Mouse (Mus musculus): ENCODE data around the gene B3gat3.

Gene B3gat3

GRCm38 (mm10) chr19:8897865-8898495 lies 22.2 kb upstream of the B3gat3 start, which contains the start of gene Ganab:
Gene Ganab, plus strand, starts transcription at chr19:8898071.
- DNase-seq (ENCODE audit: low spot score): peak; percentile 89

DNA sequence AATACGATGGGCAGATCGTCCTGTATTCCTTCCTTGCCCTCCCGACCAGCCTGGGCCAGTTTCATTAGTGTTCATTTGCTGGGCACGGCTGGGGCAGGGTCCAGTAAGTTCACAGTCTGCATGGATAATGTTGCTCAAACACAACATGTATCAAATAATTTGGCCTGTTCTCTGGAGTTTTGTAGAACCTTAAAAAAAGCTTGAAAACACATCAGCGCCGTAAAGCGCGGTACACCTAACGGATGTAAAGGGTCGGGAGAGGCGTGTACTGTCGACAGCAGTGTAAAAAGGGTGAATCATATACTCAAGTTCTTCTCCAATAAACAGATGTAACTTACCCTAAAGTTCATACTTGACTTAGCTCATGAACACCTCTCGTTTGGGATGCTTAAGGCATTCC lies 21.6 kb upstream of the B3gat3 start:
- DNase-seq (ENCODE audit: low spot score): no peak

GRCm38 (mm10) chr19:8899079-8899478 lies 21.1 kb upstream of the B3gat3 start:
- no peak for DNase-seq (ENCODE audit: low spot score)

DNA sequence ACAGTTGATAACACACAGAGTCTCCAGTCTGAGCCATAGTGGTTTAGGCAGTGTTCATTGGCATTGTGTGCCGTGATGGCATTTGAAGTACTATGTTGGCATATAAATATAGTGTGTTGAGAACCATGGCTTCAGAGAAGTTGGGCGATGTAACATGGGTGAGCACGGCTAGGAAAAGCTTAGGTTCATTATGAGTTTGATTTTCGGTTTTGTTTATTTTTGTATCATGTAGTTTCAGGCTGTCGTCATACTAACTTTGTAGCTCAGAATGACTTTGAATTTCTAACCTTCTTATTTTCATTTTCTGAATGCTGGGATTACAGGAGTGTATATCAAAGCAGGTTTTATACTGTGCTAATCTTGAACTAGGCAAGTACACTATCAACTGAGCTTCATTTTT lies 16.8 kb upstream of the B3gat3 start:
- DNase-seq (ENCODE audit: low spot score): no peak

DNA sequence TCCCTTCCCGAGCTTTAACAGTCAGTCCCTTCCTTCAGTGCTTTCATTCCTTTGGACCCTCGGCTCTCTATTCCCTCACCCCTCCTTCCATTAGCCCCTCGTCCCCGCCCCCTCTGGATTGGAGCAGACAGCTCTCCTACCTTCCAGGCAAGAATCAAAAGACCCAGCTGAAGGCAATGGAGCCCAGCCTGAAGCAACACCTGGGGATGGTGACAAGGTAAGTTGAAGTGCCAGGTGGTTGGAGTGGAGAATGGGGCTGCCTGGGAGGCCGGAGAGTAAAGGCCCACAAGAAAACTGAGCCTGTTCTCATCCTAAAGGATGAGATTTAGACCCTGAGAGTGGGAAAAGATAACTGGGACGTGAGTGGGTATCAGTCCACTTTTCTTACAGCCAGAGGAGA lies 11.6 kb upstream of the B3gat3 start:
- no peak for DNase-seq (ENCODE audit: low spot score)

- DNase-seq (ENCODE audit: low spot score): no peak
Observed at GRCm38 (mm10) chr19:8911810-8912209, 8.4 kb upstream of the B3gat3 start.

GRCm38 (mm10) chr19:8914212-8914611 lies 6.0 kb upstream of the B3gat3 start:
- no peak for DNase-seq (ENCODE audit: low spot score)

DNA sequence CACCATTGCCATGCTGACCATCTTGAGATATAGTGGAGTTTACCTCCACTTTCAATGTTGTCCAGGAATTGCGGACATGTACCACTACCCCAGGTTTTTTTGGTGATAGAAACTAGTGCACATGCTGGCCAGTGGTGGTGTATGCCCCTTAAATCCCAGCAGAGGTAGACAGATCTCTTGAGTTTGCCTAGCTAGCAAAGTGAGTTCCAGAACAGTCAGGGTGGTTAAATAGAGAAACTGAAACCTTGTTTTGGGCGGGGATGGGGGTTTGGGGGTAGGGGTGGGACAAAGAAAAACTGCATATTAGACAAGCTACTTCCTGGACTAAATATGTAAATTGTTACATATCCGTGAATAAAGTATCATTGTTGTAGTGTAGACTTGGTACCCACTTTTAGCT lies 1.2 kb upstream of the B3gat3 start:
- DNase-seq (ENCODE audit: low spot score): no peak

- no peak for DNase-seq (ENCODE audit: low spot score)
Observed at GRCm38 (mm10) chr19:8919684-8920072, 496 bp upstream of the B3gat3 start.

GRCm38 (mm10) chr19:8920836-8921291 lies 690 bp downstream of the B3gat3 start:
- no peak for DNase-seq (ENCODE audit: low spot score)

DNA sequence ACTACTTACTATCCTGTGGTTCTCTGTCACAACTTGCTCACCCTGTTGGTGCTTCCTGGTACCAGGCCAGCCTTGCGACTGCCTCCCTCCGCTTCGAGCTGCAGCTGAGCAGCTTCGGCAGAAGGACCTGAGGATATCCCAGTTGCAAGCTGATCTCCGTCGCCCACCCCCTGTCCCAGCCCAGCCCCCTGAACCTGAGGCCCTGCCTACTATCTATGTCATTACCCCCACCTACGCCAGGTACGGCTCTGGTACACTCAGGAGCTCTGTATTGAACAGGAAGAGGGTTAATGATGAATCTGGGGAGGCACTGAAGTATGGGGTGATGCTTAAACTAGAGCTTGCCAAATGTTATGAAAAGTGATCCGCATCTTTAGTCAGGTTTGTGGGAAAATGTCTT lies 1.6 kb downstream of the B3gat3 start:
- no peak for DNase-seq (ENCODE audit: low spot score)

DNA sequence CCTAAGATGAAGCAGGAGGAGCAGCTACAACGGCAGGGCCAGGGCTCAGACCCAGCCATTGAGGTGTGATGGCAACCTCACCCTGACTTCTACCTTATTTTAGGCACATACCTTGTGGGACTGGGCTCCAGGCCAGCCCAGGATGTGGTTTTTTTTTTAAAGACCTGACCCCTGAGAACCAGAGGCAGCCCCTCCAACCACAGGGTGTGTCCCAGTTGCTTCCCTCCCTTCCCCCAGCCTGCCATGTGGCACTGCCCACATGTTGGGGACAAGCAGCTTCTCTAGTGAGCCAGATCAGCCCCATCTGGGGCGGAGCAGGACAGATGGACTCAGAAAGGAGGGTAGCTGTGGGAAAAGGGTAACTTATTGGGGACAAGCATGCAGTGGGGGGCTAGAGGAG lies 6.6 kb downstream of the B3gat3 start:
- no peak for DNase-seq (ENCODE audit: low spot score)

DNA sequence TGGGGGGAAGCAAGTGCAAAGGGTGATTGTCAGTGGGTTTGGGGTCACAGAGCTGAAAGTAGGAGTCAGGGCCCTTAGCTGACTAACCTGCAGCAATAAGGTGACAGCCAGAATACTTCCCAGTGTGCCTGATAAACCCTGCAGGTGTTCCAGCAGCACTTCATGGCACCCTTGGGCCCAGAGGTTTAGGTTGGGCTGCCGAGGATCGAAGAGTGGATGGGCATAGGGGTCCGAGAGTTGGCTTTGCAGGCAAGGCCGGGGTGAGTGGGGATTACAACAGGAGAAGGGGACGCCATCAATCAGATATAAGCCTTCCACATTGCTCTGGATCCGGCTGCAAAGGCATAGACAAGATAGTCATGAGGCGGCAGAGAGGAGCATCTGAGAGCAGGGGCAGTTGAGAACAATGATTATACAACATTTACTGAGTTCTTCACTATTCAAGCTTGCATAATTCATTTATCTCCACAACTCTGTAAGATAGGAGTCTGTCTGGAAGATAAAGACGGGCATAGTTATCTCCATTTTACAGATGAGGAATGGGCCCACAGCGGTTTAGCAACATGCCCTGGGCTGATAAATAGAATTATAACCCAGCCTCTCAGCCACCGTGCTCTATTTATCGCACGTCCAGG lies 7.8 kb downstream of the B3gat3 start:
- DNase-seq (ENCODE audit: low spot score): no peak

DNA sequence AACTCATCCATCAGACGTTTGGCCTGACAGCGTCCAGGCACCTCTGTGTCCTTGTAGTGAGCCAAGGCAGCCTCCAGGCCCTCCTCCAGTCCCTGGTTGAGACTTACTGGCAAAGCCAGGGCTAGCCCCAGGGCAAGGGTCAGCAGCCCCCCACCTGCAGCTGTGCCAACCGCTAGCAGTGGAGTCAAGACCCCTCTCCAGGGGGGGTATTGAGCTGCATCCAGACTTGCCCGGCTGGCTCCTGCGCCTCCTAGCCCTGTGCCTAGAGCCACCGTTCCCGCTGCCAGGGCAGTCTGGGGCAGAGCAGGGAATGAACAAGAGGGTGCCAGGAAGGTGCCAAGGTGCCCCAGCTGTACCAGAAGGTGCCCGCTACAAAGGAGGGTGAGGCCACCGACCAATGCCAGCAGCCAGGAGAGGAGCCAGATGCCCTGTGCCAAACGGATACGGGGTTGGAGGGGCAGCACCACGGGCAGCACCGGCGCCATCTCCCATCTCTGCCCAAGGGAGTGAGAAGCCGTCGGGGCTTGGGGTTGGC lies 8.6 kb downstream of the B3gat3 start:
- DNase-seq (ENCODE audit: low spot score): no peak

DNA sequence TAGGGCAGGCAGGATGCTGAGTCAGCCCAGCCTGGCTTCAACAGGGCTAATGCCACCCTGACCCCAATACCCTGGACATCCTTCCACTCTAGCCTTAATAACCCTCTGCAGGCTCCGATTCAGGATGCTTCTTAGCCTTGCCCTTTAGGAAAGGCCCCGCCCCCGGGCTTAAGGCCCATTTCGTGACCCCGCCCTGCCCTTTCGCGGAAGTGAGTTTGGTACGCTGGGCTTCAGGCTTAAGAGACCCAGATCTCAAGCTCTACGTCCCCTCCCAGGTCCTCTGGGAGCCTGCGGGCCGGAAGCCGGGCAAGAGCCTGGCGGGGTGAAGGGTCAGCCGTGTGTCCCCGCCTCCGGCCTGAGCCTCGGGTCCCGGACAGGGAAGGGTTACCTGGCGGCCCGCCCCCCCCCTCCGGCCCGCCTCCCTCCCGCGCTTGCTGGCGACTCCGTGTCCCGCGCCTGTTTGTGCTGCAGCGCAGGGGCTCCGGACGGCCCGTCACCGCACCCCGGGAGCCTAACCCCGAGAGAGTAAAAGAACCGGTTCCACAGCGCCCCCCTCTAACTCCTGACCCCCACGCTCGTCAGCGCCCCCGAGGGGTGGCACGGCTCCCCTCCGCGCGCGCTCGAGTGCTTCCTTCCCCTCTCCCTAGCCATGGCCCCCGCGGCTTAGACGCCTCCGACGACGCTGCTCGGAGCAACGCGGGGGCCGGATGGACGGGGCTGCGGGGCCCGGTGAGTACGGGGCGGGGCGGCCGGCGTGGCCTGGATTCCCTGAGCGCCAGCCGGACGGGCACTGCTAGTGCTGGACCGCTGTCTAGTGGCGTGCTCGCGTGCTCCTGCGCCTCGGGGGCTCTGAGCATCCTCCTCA lies 9.3 kb downstream of the B3gat3 start, which contains the start of the genes Rom1 and Eml3:
Gene Rom1, minus strand, starts transcription at position 133 of the 865 bp plus-strand sequence.
Gene Eml3, plus strand, starts transcription at position 329 of the 865 bp plus-strand sequence.
- DNase-seq (ENCODE audit: low spot score): peak; percentile 84

- DNase-seq (ENCODE audit: low spot score): no peak
Observed at GRCm38 (mm10) chr19:8930117-8930516, 9.9 kb downstream of the B3gat3 start.

DNA sequence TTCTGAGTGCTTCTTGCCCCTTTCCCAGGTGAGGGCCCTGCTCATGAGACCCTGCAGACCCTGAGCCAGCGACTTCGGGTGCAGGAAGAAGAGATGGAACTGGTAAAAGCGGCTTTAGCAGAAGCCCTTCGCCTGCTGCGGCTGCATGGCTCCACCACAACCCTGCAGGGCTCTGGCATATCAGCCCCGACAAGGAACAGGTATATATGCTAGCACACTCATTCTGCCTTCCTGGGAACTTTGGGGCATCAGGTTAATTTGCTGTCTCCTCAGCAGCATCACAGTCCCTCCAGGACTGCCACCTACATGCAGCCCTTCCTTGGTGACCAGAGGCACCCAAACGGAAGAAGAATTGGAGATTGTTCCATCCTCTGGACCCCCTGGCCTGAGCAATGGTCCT lies 10.6 kb downstream of the B3gat3 start:
- no peak for DNase-seq (ENCODE audit: low spot score)

DNA sequence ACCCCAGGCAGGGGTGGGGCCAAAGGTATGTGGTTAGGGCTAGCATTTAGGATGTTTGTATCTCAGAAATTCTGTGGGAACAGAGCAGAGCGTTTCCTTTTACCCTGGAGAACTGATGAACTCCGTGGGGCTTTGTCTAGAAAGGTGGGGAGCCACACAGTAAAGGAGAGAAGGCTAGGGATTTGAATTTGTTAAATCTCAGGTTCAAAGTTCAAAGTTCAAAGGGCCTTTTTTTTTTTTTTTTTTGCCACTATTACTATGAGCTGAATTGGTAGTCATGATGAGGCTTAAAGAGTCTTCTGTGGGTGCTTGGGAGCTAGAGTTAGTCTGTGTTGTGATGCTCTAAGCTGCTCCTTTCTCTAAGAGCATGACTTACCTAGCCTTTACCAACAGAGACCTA lies 16.6 kb downstream of the B3gat3 start:
- DNase-seq (ENCODE audit: low spot score): no peak

GRCm38 (mm10) chr19:8940526-8941133 lies 20.5 kb downstream of the B3gat3 start:
- no peak for DNase-seq (ENCODE audit: low spot score)

DNA sequence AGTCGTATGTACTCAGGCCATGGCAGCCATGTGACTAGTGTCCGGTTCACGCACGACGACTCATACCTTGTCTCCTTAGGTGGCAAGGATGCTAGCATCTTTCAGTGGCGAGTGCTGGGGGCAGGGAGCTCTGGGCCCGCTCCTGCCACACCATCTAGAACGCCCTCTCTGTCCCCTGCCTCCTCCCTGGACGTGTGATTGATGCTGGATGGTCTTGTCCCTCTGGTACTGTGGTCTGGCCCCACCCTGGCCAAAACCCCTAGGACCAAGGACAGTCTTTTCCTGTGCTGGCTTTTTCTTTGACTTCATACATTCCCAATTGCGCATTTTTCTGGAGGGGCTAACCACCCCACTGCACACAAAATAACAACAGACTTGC lies 21.0 kb downstream of the B3gat3 start:
- no peak for DNase-seq (ENCODE audit: low spot score)

- peak; percentile 95 for DNase-seq (ENCODE audit: low spot score)
Observed at GRCm38 (mm10) chr19:8941515-8942217, 21.5 kb downstream of the B3gat3 start, which contains the start of gene Mta2. Gene Mta2, plus strand, starts transcription at chr19:8941875.

All from urinary bladder, postnatal 25 days (tissue).